Mouse (Mus musculus) lung, embryonic 14.5 days (tissue): Measurements from ENCODE around the gene Samd15. TPM values are rescaled to one million over a fixed set of nuclear protein-coding genes. Genes with fewer than 3 reads are reported as not detected.

Experiments used
- ATAC-seq: fragments of 200-750 bp; cut with Nextera tagmentation; 2 replicates; pipeline ENCODE4 v1.8.0; 2017; ENCODE audit warnings: mild to moderate bottlenecking, moderate TSS enrichment, moderate library complexity; ENCODE audit not compliant: insufficient read depth
- DNase-seq: peaks from one replicate; pipeline ENCODE4 v3.0.0-alpha.2; 2015
- H3K27ac ChIP-seq: fragments of 300-500 bp; sonication (generic); 2 replicates; pipeline ENCODE4 v1.5.1; 2014; ENCODE audit warnings: low read depth, mild to moderate bottlenecking, moderate library complexity
- H3K27me3 ChIP-seq: fragments of 300-500 bp; sonication (generic); 2 replicates; pipeline ENCODE4 v1.6.1; 2014; ENCODE audit warnings: low read length, control low read depth; ENCODE audit not compliant: insufficient read depth
- H3K36me3 ChIP-seq: fragments of 300-500 bp; sonication (generic); 2 replicates; pipeline ENCODE4 v1.6.1; 2014; ENCODE audit warnings: control low read depth; ENCODE audit not compliant: insufficient read depth
- H3K4me1 ChIP-seq: fragments of 300-500 bp; sonication (generic); 2 replicates; pipeline ENCODE4 v1.6.1; 2014; ENCODE audit warnings: antibody characterized with exemption, control low read depth; ENCODE audit not compliant: insufficient read depth
- H3K4me2 ChIP-seq: fragments of 300-500 bp; sonication (generic); 2 replicates; pipeline ENCODE4 v1.6.1; 2014; ENCODE audit warnings: mild to moderate bottlenecking
- H3K4me3 ChIP-seq: fragments of 300-500 bp; sonication (generic); 2 replicates; pipeline ENCODE4 v1.5.1; 2014; ENCODE audit warnings: low read depth, low read length
- H3K9ac ChIP-seq: fragments of 300-500 bp; sonication (generic); 2 replicates; pipeline ENCODE4 v1.6.1; 2014
- H3K9me3 ChIP-seq: fragments of 300-500 bp; sonication (generic); 2 replicates; pipeline ENCODE4 v1.6.1; 2016; ENCODE audit warnings: low read depth, low read length, control low read depth
- CTCF ChIP-seq: IDR thresholded peaks from 2 replicates; pipeline ENCODE4 v1.5.1; 2016; ENCODE audit warnings: antibody characterized with exemption, low read depth
- WGBS: fragments of 180-500 bp; shearing (Covaris S2); extraction: QIAGEN DNeasy Blood & Tissue Kit; methylation state at CpG from one replicate; pipeline ENCODE4 v1.1.7; 2014; 5-methylcytosine and 5-hydroxymethylcytosine counted together
- polyA plus RNA-seq: library from polyadenylated mRNA; unstranded; fragments of >200 nt; fragmentation: Nextera tagmentation; extraction: Ambion mirVana; gene quantifications from 2 replicates; pipeline ENCODE4 v1.2.1, GENCODE M21; 2014

Samd15 gene
- polyA plus RNA-seq, 1 experiment from 2014 or later: 1.8 TPM

- Histone ChIP-seq H3K4me3 (no peak overlapping the region), H3K36me3 (no peaks in the 10 kb centered on the region), H3K27me3 (no peaks in the 10 kb centered on the region), H3K4me1 (no peaks in the 10 kb centered on the region), H3K9me3 (no peaks in the 10 kb centered on the region), H3K4me2 (no peak overlapping the region), H3K9ac (no peak overlapping the region), H3K27ac (no peak overlapping the region)
- DNase-seq (no peak), ATAC-seq (no peak)
- no peak for TF ChIP-seq CTCF
Measured at GRCm38 (mm10) chr12:87230379-87230895, 30.9 kb downstream of the Samd15 start.

- WGBS: 84% methylated on average over 5 of the region's 5 CpGs
- Histone ChIP-seq H3K27me3 (no peaks in the 10 kb centered on the region), H3K27ac (no peak overlapping the region), H3K4me2 (no peak overlapping the region), H3K4me1 (no peaks in the 10 kb centered on the region), H3K36me3 (peaks cover 38% of the 10 kb centered on the region), H3K9ac (no peak overlapping the region), H3K9me3 (no peaks in the 10 kb centered on the region), H3K4me3 (no peak overlapping the region)
- TF ChIP-seq CTCF: no peak
- DNase-seq (no peak), ATAC-seq (no peak)
Measured at GRCm38 (mm10) chr12:87236882-87237483, 37.5 kb downstream of the Samd15 start.

GRCm38 (mm10) chr12:87238632-87239031 is 39.1 kb downstream of the Samd15 start, which contains the start of gene Noxred1:
Gene Noxred1, minus strand, starts transcription at chr12:87238732.
- Histone ChIP-seq H3K4me2 (no peak within 1 kb of the TSS), H3K27me3 (no peaks in the 10 kb centered on the region), H3K4me1 (no peaks in the 10 kb centered on the region), H3K9me3 (no peaks in the 10 kb centered on the region), H3K36me3 (peaks cover 48% of the 10 kb centered on the region), H3K27ac (no peak within 1 kb of the TSS), H3K4me3 (no peak within 1 kb of the TSS), H3K9ac (no peak within 1 kb of the TSS)
- 91% methylated on average over 1 of the region's 1 CpGs for WGBS
- ATAC-seq: no peak
- DNase-seq: no peak
- no peak for TF ChIP-seq CTCF

- 86% methylated on average over 6 of the region's 6 CpGs for WGBS
- TF ChIP-seq CTCF: no peak
- Histone ChIP-seq H3K27me3 (no peaks in the 10 kb centered on the region), H3K9me3 (no peaks in the 10 kb centered on the region), H3K4me3 (no peak overlapping the region), H3K36me3 (peaks cover 82% of the 10 kb centered on the region), H3K9ac (no peak overlapping the region), H3K4me2 (no peak overlapping the region), H3K4me1 (no peaks in the 10 kb centered on the region), H3K27ac (no peak overlapping the region)
- no peak for ATAC-seq
- DNase-seq: no peak
Measured at GRCm38 (mm10) chr12:87250161-87250560, 50.6 kb downstream of the Samd15 start.

- H3K9ac ChIP-seq: no peak overlapping the region
- H3K27me3 ChIP-seq: no peaks in the 10 kb centered on the region
- TF ChIP-seq CTCF: no peak
- peaks cover 89% of the 10 kb centered on the region for H3K36me3 ChIP-seq
- no peak overlapping the region for H3K27ac ChIP-seq
- H3K4me1 ChIP-seq: no peaks in the 10 kb centered on the region
- 93% methylated on average over 6 of the region's 6 CpGs for WGBS
- no peak overlapping the region for H3K4me2 ChIP-seq
- no peaks in the 10 kb centered on the region for H3K9me3 ChIP-seq
- H3K4me3 ChIP-seq: no peak overlapping the region
- ATAC-seq (no peak), DNase-seq (no peak)
Measured at GRCm38 (mm10) chr12:87253878-87254277, 54.4 kb downstream of the Samd15 start.

- TF ChIP-seq CTCF: no peak
- Histone ChIP-seq H3K9me3 (no peaks in the 10 kb centered on the region), H3K4me3 (no peak overlapping the region), H3K4me1 (no peaks in the 10 kb centered on the region), H3K27me3 (no peaks in the 10 kb centered on the region), H3K27ac (no peak overlapping the region), H3K36me3 (peaks cover 86% of the 10 kb centered on the region), H3K4me2 (no peak overlapping the region), H3K9ac (no peak overlapping the region; the same call in 1 of the 2 replicates)
- DNase-seq (no peak), ATAC-seq (no peak)
- WGBS: 92% methylated on average over 5 of the region's 5 CpGs
Measured at GRCm38 (mm10) chr12:87256629-87257028, 57.1 kb downstream of the Samd15 start.

- no peak for TF ChIP-seq CTCF
- WGBS: 95% methylated on average over 8 of the region's 8 CpGs
Measured at GRCm38 (mm10) chr12:87260562-87260961, 61.0 kb downstream of the Samd15 start.

More at GRCm38 (mm10) chr12:87260562-87260961, 61.0 kb downstream of the Samd15 start:
- no peak for ATAC-seq
- no peak overlapping the region for H3K4me3 ChIP-seq
- no peak overlapping the region for H3K27ac ChIP-seq
- H3K36me3 ChIP-seq: peaks cover 68% of the 10 kb centered on the region
- no peak overlapping the region for H3K9ac ChIP-seq
- H3K4me2 ChIP-seq: no peak overlapping the region
- no peaks in the 10 kb centered on the region for H3K9me3 ChIP-seq
- no peak for DNase-seq
- H3K27me3 ChIP-seq: no peaks in the 10 kb centered on the region
- 0 out of 2 replicates have a peak, but pooled peaks cover 6% of the 10 kb centered on the region for H3K4me1 ChIP-seq

Other genes with a start within 250 kb of the Samd15 start
- 0.05 TPM in 1 of 2 replicates, not detected in the other for gene Zdhhc22, start 209.3 kb upstream of the Samd15 start, polyA plus RNA-seq
- gene Tmem63c, start 178.4 kb upstream of the Samd15 start, polyA plus RNA-seq: not detected in 2 replicates
- 7.6 and 10.4 TPM in 2 replicates for gene Ngb, start 97.2 kb upstream of the Samd15 start, polyA plus RNA-seq
- 39.3 and 40.9 TPM in 2 replicates for gene Gstz1, start 52.6 kb upstream of the Samd15 start, polyA plus RNA-seq
- gene Pomt2, start 51.8 kb upstream of the Samd15 start, polyA plus RNA-seq: 18.0 and 21.6 TPM in 2 replicates
- gene Tmed8, start 731 bp downstream of the Samd15 start, polyA plus RNA-seq: 3.5 and 4.0 TPM in 2 replicates
- gene Noxred1, start 39.0 kb downstream of the Samd15 start, polyA plus RNA-seq: 0.58 and 0.72 TPM in 2 replicates
- 42.4 and 46.1 TPM in 2 replicates for gene Vipas39, start 66.5 kb downstream of the Samd15 start, polyA plus RNA-seq
- 192 and 199 TPM in 2 replicates for gene Ahsa1, start 66.8 kb downstream of the Samd15 start, polyA plus RNA-seq
- 0.70 and 1.1 TPM in 2 replicates for gene Ism2, start 100.0 kb downstream of the Samd15 start, polyA plus RNA-seq
- 94.6 and 103 TPM in 2 replicates for gene Sptlc2, start 188.6 kb downstream of the Samd15 start, polyA plus RNA-seq
- 287 and 308 TPM in 2 replicates for gene Slirp, start 244.2 kb downstream of the Samd15 start, polyA plus RNA-seq
- 49.8 and 62.9 TPM in 2 replicates for gene Alkbh1, start 244.3 kb downstream of the Samd15 start, polyA plus RNA-seq